Mouse (Mus musculus) R1 (cell line): ENCODE data around the gene Cldn14.

Experiments used
- DNase-seq: peaks from one replicate; pipeline ENCODE4 v3.0.0-alpha.2; 2018; ENCODE audit warnings: low read depth, low spot score

Cldn14 gene

DNA sequence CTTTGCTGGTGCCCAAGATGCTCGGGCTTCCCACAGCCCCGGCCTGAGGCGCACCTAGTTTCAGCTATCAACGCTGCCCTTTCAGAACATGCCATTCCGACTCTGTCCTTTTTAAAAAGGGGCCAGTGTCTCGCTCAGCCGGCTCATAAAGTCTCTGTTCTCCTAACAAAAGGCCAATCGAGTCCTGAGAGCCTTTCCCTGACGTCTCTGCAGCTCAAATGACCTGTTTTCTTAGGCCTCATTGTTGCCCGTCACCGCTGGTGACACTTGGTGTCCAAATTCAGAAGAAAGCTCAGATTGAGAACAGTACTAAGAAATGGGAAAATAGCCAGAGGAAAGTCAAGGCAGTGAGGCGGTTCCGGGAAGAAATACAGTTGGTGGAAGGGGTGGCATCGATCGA, at the start of gene Cldn14:
Gene Cldn14, minus strand, starts transcription at position 101 of the 400 bp plus-strand sequence.
- no peak for DNase-seq

DNA sequence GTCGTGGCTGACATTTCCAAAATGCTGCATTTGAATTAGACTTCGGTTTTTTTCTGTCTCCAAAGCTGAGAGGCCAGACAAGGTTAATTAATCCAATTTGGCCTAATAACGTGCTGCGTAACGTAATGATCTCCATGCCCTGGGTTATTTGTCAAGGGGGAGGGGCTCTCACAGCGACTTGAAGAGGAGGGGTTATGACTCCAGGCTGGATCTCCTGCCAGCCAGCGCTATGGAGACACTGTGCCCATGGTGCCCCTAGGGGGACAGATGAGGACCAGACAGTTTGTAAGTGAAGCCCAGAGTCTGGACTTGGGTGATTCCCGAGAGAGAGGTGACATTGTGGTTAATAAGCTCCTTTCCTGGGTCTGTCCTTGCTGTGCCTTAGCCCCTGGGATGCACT, 46.9 kb upstream of the Cldn14 start:
- DNase-seq, result no peak

DNA sequence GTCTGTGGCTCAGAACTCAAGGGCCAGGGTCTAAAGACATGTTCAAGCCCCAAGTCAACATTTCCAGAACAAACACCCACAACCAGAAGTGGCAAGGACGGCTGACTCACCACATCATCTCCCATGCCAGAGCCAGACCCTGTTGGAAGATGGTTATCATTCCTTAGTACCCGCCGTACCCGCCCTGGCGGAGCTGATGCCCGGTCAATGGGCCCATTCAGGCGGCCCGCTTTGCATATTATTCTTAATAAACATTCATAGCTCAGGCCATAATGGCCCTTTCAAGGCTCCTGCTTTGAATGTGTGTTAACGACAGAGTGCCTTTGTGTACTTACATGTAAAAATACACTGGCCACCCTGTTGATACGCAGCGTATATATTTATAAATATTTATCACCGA, 46.5 kb upstream of the Cldn14 start:
- no peak for DNase-seq

GRCm38 (mm10) chr16:94050368-94050767, 41.7 kb upstream of the Cldn14 start:
- DNase-seq, result no peak

- DNase-seq, result no peak
These were observed 36.4 kb upstream of the Cldn14 start for GRCm38 (mm10) chr16:94044996-94045395.

DNA sequence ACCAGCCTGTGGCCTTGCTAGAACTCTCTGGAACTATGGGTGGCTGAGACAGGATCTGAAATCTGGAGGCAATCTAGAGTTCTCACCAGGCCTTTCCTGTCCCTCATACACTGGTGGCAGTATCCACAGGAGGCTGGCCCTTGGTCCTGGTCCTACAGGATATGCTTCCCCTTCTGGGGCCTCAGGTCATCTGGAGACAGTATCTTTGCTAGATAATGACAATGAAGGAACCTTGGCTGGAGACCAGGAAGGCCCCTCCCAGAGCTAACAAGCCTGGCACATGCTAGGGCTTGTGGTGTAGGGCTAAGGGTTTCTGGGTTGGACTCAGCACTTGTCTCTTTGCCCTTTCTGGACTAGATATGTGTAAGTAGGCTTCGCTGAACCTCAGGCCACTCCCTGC, 35.2 kb upstream of the Cldn14 start:
- no peak for DNase-seq

DNA sequence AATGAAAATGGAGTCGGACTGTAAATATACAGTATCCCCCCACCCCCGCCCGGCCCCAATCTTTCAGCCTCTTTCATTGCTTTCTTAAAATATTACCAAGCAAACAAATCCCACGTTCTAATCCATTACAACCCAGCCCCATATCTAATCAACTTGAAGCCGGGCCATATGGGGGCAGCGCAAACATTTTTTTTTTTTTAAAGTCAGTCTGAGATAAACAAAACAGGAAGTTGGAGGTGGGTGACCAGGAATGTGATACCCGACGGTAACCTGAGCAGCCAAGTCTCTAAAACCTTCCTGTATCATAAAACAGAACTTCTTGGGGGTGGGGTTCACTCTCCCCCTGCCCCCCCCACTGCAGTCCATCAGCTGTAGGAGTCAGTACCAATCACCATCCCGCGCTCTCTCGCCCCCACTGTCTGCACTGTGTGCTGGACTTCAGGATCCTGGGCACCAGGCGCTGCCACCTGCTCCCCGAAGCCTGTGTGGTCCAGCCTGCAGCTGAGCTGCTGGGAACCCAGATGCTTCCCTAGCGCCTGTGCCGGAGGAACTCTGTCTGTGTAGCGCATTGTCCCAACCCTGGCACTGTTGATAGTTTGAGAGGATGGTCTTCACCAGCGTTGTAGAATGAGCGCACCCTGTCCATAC, 32.6 kb upstream of the Cldn14 start:
- no peak for DNase-seq

DNA sequence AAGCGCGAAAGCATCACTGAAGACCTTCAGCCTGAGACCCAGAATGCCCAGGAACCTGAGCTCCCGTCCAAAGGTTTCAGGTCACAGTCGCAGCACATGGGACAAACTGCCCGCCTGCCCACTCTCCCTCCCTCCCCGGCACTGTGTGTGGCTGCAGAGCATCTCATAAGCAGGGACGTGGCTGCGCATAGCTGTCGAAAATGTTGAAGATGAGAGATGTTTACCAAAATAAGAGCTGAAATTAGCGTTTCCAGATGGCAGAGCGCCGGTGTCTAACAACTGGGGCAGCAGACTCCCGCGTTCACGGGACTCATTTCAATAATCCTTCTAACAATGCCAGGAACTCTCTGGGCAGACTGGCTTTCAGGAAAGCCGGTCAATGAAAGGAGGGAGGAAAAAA, 31.8 kb upstream of the Cldn14 start:
- no peak for DNase-seq

DNA sequence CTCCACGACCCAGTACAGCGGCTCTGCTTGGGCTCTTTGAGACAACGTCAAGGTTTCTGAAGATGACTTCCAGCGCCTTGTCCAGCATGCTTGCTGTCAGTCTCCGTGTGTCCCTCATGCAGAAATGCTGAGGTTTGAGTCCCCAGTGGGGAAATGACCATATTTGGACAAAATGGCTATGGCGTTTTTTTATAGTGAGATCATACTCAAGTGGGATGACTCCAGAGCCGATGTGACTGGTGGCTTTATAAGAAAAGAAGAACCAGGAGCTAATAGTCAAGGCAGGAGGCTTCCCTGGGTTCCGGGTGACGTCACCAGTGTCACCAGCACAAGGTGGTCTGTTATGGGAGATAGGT, 30.3 kb upstream of the Cldn14 start:
- DNase-seq, result no peak

DNA sequence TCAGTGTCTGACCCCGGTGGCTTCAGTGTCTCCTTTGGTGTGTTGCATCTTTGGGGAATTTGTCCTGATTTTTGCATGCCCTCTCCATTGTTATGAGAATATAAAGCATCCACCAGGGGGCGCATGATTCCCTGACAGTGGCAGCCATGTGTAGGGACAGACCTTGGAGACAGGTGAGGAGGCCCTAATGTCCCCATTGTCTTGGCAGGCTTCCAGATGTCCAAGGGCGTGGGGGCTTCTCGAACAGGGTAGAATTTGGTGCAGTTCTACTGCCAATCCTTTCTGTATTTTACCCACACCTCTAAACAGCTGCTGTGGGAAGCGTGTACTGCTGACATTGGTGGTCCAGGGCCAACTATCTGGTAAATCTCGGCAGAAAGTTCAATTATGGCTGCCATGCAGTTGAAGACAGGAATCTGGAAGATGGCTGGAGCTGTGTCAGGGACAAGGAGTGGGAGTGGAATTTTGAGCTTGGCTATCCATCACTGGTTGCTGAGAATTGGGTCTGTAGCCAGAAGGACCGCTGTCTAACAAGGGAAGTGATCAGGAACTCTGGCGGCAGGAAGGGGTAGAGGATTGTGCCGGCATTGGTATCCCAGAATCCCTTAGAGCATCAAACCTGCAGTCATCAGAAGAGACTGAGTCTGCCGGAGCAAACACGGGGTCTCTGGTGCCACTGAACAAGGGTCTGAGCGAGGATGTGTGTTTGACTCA, 29.8 kb upstream of the Cldn14 start:
- DNase-seq, result peak; percentile 92

GRCm38 (mm10) chr16:94037280-94037679, 28.6 kb upstream of the Cldn14 start:
- no peak for DNase-seq

DNA sequence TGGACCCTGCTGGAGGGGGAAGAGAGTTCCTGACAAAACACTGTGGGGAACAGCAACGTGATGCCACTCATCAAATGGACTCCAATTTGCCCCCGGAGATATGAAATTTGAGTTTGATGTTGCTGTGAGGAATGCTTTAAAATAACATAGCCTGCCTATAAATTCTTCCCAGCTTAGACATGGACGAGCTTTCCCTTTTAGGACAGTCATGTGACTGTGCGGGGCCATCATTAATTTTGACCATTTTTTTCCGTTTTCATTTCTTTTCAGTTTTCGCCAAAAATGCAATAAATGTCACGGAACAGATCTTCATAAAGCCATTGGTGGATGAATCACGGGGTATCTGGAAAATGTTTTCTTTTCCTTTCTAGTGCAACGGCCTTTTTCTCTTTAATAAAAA, 25.5 kb upstream of the Cldn14 start:
- no peak for DNase-seq

- no peak for DNase-seq
These were observed 23.6 kb upstream of the Cldn14 start for GRCm38 (mm10) chr16:94032270-94032669.

- no peak for DNase-seq
These were observed 15.0 kb upstream of the Cldn14 start for GRCm38 (mm10) chr16:94023352-94024280.

DNA sequence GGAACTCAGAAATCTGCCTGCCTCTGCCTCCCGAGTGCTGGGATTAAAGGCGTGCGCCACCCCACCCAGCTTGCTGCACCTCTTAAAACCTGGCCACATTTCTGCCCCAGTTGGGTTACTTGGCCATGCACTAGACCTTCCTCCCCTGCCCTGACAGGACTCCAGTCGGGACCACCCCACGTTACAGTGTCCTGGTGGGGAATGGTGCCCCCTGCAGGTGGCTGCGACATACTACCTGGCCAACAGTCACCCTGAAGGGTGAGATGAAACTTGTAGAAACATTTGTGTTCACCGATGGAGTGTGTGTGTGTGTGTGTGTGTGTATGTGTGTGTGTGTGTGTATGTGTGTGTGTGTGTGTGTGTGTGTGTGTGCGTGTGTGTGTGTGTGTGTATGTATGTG, 11.1 kb upstream of the Cldn14 start:
- peak; percentile 73 for DNase-seq

GRCm38 (mm10) chr16:94017953-94018352, 9.3 kb upstream of the Cldn14 start:
- DNase-seq, result peak; percentile 75

DNA sequence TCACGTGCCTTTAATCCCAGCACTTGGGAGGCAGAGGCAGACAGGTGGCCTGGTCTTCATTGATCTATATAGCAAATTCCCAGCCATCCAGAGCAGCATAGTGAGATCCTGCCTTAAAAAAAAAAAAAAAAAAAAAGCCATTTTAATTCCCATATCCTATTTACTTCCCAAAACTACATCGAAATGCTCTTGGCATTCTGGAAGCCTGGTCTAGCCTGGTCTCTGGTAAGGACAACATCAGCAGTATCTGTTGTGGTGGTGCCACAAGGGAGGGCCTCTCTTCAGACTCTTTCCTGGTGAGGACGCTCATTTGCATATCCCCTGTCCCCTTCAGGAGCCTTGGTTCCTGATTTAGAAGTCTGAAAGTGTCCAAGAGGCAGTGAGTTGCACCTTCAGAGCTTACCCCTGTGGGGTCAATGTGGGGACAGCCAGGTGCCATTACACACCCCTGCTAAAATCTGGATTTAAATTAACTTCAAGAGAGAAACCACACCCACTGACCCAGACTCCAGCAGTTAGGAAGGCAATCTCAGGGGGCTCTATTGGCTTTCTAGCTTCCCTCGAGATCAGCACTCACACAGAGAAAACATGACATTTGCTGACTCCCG, 6.0 kb upstream of the Cldn14 start:
- peak; percentile 64 for DNase-seq

- DNase-seq, result peak; percentile 59
These were observed 4.9 kb upstream of the Cldn14 start for GRCm38 (mm10) chr16:94013328-94014086.

DNA sequence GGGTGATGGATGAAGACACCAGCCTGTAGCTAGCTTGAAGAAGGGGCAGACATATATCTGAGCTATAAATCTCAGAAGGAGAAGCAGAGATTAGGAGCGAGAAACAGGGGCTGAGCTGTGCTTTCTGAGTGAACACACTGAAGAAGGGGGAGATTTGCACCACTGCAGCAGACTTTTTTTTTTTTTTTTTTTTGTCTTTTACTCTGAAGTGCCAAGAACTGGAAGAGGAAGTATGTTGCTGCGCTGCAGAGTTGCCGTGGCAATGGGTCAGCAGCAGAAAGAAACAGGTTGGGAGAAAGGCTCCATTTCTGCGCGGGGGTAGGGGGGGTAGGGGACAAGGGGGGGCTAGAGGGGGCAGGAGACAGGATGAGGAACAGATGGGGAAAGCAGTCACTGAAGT, 2.6 kb upstream of the Cldn14 start:
- DNase-seq, result no peak

- DNase-seq, result peak; percentile 95
These were observed 2.0 kb upstream of the Cldn14 start for GRCm38 (mm10) chr16:94010633-94011032.

GRCm38 (mm10) chr16:94010156-94010555, 1.5 kb upstream of the Cldn14 start:
- DNase-seq, result peak; percentile 79
